Mouse (Mus musculus): Measurements from ENCODE around the gene Ly6g5c.
A peak's percentile ranks its signal among the peaks of the same experiment; 100 is the strongest.

Ly6g5c gene

GRCm38 (mm10) chr17:35108097-35108496, at the start of gene Ly6g5c:
Gene Ly6g5c, plus strand, starts transcription at chr17:35108279.
- peak; percentile 82 to 84 for DNase-seq

- peak in 1 of 2 experiments; percentile 25 for DNase-seq
Measured at GRCm38 (mm10) chr17:35058316-35058715, 49.8 kb upstream of the Ly6g5c start.

- peak; percentile 94 to 95 for DNase-seq
Measured at GRCm38 (mm10) chr17:35058911-35059892, 48.9 kb upstream of the Ly6g5c start, which contains the start of gene Ddah2. Gene Ddah2, plus strand, starts transcription at chr17:35059035.

GRCm38 (mm10) chr17:35060071-35060470, 48.0 kb upstream of the Ly6g5c start:
- peak; percentile 49 to 50 for DNase-seq

GRCm38 (mm10) chr17:35060737-35061297, 47.3 kb upstream of the Ly6g5c start:
- peak; percentile 41 to 44 for DNase-seq

- no peak for DNase-seq
Measured at GRCm38 (mm10) chr17:35061299-35061698, 46.8 kb upstream of the Ly6g5c start.

GRCm38 (mm10) chr17:35063466-35063865, 44.6 kb upstream of the Ly6g5c start:
- DNase-seq, result peak; percentile 68 to 76

- peak; percentile 79 to 85 for DNase-seq
Measured at GRCm38 (mm10) chr17:35064378-35064877, 43.7 kb upstream of the Ly6g5c start.

GRCm38 (mm10) chr17:35064951-35065947, 42.8 kb upstream of the Ly6g5c start, which contains the start of gene Ly6g6c:
Gene Ly6g6c, plus strand, starts transcription at chr17:35065388.
- peak; percentile 57 to 63 for DNase-seq

- DNase-seq, result peak in 1 of 2 experiments; percentile 15
Measured at GRCm38 (mm10) chr17:35066084-35066483, 42.0 kb upstream of the Ly6g5c start, which contains the start of gene Mpig6b. Gene Mpig6b, minus strand, starts transcription at chr17:35066184.

- DNase-seq, result peak in 1 of 2 experiments; percentile 43
Measured at GRCm38 (mm10) chr17:35068213-35068914, 39.7 kb upstream of the Ly6g5c start.

GRCm38 (mm10) chr17:35070556-35071229, 37.4 kb upstream of the Ly6g5c start:
- peak; percentile 87 to 90 for DNase-seq

GRCm38 (mm10) chr17:35071454-35071853, 36.6 kb upstream of the Ly6g5c start:
- DNase-seq, result peak; percentile 22 to 44

GRCm38 (mm10) chr17:35074097-35074496, 34.0 kb upstream of the Ly6g5c start:
- DNase-seq, result peak; percentile 80 to 88

- DNase-seq, result no peak
Measured at GRCm38 (mm10) chr17:35076507-35077176, 31.4 kb upstream of the Ly6g5c start, which contains the start of gene Ly6g6e. Gene Ly6g6e, plus strand, starts transcription at chr17:35076902.

GRCm38 (mm10) chr17:35077285-35077684, 30.8 kb upstream of the Ly6g5c start:
- peak in 1 of 2 experiments; percentile 33 for DNase-seq

GRCm38 (mm10) chr17:35077786-35078233, 30.3 kb upstream of the Ly6g5c start, which contains the start of gene Ly6g6d:
Gene Ly6g6d, minus strand, starts transcription at chr17:35078065.
- peak; percentile 40 to 54 for DNase-seq

GRCm38 (mm10) chr17:35079778-35080177, 28.3 kb upstream of the Ly6g5c start:
- DNase-seq, result no peak

GRCm38 (mm10) chr17:35080248-35080647, 27.8 kb upstream of the Ly6g5c start:
- DNase-seq, result no peak

- no peak for DNase-seq
Measured at GRCm38 (mm10) chr17:35080710-35081109, 27.4 kb upstream of the Ly6g5c start.

Data from cerebellum, postnatal 14 days (tissue).